8 mouse cellular contexts compared by ENCODE assay signal in the genomic region with DNA sequence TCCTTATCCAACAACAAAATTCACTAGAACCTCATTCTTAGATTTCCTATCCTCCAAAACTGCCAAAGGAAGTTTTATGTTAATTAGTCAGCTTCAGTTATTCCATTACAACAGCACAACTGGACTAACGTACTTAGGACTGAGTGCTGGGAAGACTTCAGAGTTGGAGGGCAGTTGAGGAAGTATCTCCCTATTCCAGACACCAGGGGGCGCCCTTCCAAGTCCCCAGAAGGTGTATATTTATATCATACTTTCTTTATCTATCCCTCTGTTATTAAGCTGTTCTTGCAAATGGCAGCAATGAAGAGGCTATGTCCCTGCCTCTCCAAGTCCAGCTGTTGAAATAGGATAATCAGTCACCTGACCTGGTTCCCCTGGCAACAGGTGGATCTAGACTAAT.
A peak's percentile ranks its signal among the peaks of the same experiment; 100 is the strongest.
DNase-seq lines count a peak whose midpoint lies in the region; ATAC-seq lines count a peak whose summit lies in the region.
"Had no signal": no experiment of that assay in that cellular context is flagged by ENCODE, and none has a peak within 500 bp of the region (broad histone marks: within the 10 kb centered on the region; RNA-seq: fewer than 3 reads in every experiment).

No protein-coding gene starts in this region.

- no peak for ATAC-seq in liver, embryonic 11.5 days (replicated peaks; ENCODE audit: low FRiP score)
- no peak for ATAC-seq in midbrain, embryonic 13.5 days

- H3K27ac ChIP-seq in liver, embryonic 11.5 days (ENCODE audit: low read depth, low read length) = no peak overlapping the region
- no peak overlapping the region for H3K27ac ChIP-seq in midbrain, embryonic 13.5 days
- H3K27ac ChIP-seq: embryonic facial prominence, embryonic 12.5 days had no signal

- no peak overlapping the region for H3K9ac ChIP-seq in liver, embryonic 11.5 days (ENCODE audit: low read depth, low read length)
- H3K9ac ChIP-seq in midbrain, embryonic 13.5 days (replicated peaks) = no peak overlapping the region
- H3K9ac ChIP-seq: embryonic facial prominence, embryonic 12.5 days had no signal

- no peaks in the 10 kb centered on the region for H3K9me3 ChIP-seq in liver, embryonic 11.5 days (ENCODE audit: control insufficient read depth, low read length)
- H3K9me3 ChIP-seq in midbrain, embryonic 13.5 days = no peaks in the 10 kb centered on the region
- H3K9me3 ChIP-seq: embryonic facial prominence, embryonic 12.5 days had no signal

- H3K36me3 ChIP-seq in liver, embryonic 11.5 days (ENCODE audit: control insufficient read depth, insufficient read depth, low read length) = no peaks in the 10 kb centered on the region
- H3K36me3 ChIP-seq in midbrain, embryonic 13.5 days = no peaks in the 10 kb centered on the region
- H3K36me3 ChIP-seq: embryonic facial prominence, embryonic 12.5 days had no signal

- H3K27me3 ChIP-seq in liver, embryonic 11.5 days (replicated peaks; ENCODE audit: control insufficient read depth, insufficient read depth, low read length) = no peaks in the 10 kb centered on the region
- no peaks in the 10 kb centered on the region for H3K27me3 ChIP-seq in midbrain, embryonic 13.5 days
- H3K27me3 ChIP-seq: embryonic facial prominence, embryonic 12.5 days had no signal

- 27% methylated on average over 2 of the region's 2 CpGs for WGBS in liver, embryonic 11.5 days
- WGBS in midbrain, embryonic 13.5 days = 32% methylated on average over 2 of the region's 2 CpGs

- H3K4me2 ChIP-seq in liver, embryonic 11.5 days = no peak overlapping the region
- H3K4me2 ChIP-seq in midbrain, embryonic 13.5 days (replicated peaks) = no peak overlapping the region
- H3K4me2 ChIP-seq: embryonic facial prominence, embryonic 12.5 days had no signal

- peak; percentile 7 for DNase-seq in liver
- DNase-seq in liver, embryonic 11.5 days (ENCODE audit: low spot score) = no peak
- peak; percentile 13 for DNase-seq in adrenal gland, adult 2 months
- peak; percentile 17 to 29 for DNase-seq in gastrocnemius, postnatal 4 days (ENCODE audit: low spot score in 2 of 2)
- peak; percentile 21 for DNase-seq in retina, embryonic 14.5 days (ENCODE audit: low spot score)
- no peak for DNase-seq in cerebellum, adult 9-11 months

- H3K4me3 ChIP-seq in liver, embryonic 11.5 days (ENCODE audit: low read depth, low read length) = no peak overlapping the region
- H3K4me3 ChIP-seq in midbrain, embryonic 13.5 days (replicated peaks) = no peak overlapping the region
- H3K4me3 ChIP-seq: embryonic facial prominence, embryonic 12.5 days had no signal

- H3K4me1 ChIP-seq in liver, embryonic 11.5 days (replicated peaks; ENCODE audit: control insufficient read depth, insufficient read depth, low read length) = no peaks in the 10 kb centered on the region
- peaks cover 7% of the 10 kb centered on the region for H3K4me1 ChIP-seq in midbrain, embryonic 13.5 days (replicated peaks)

Comparison
In these comparisons a context has a peak if more than half of its experiments do, and no peak if none do; other contexts are left out.
1. DNase-seq: peak in liver (single experiment), adrenal gland, adult 2 months (single experiment), gastrocnemius, postnatal 4 days (2 of 2) and retina, embryonic 14.5 days (single experiment); none in liver, embryonic 11.5 days (single experiment) and cerebellum, adult 9-11 months (single experiment).